16 mouse cellular contexts compared by ENCODE assay signal in genomic region chr17:26008787-26009186, GRCm38 (mm10). TPM values are rescaled to one million over a fixed set of nuclear protein-coding genes. Genes with fewer than 3 reads are reported as not detected.
DNase-seq lines count a peak whose midpoint lies in the region; ATAC-seq and TF ChIP-seq lines count a peak whose summit lies in the region.
"Had no signal": no experiment of that assay in that cellular context is flagged by ENCODE, and none has a peak within 500 bp of the region (broad histone marks: within the 10 kb centered on the region; RNA-seq: fewer than 3 reads in every experiment).

No protein-coding gene starts in this region.

- no peak for TF ChIP-seq EP300 in heart, adult 2 months (IDR thresholded peaks at IDR 0.05; ENCODE audit: insufficient read depth, low read depth, low read length)
- 0 out of 4 replicates have a peak, but pooled peaks of 1 of the 2 experiments have one; percentile 16 for TF ChIP-seq EP300 in MEL (IDR thresholded peaks at IDR 0.05; ENCODE audit: low read depth in 1 of 2, low read length in 2 of 2)

- no peak for TF ChIP-seq RAD21 in MEL (IDR thresholded peaks at IDR 0.05; ENCODE audit: low read depth, low read length)

- 59% methylated on average over 7 of the region's 7 CpGs for WGBS in heart, embryonic 16.5 days
- WGBS in heart, adult 2 months: 45% methylated on average over 7 of the region's 7 CpGs
- 80% methylated on average over 7 of the region's 7 CpGs for WGBS in lung, embryonic 16.5 days
- 90% methylated on average over 7 of the region's 7 CpGs for WGBS in limb, embryonic 10.5 days

- no peaks in the 10 kb centered on the region for H3K9me3 ChIP-seq in heart, embryonic 16.5 days (replicated peaks; ENCODE audit: control insufficient read depth, low read length)
- no peaks in the 10 kb centered on the region for H3K9me3 ChIP-seq in lung, embryonic 16.5 days (ENCODE audit: control insufficient read depth, low read length)
- no peaks in the 10 kb centered on the region for H3K9me3 ChIP-seq in MEL (replicated peaks; ENCODE audit: insufficient read depth, low read length)
- no peaks in the 10 kb centered on the region for H3K9me3 ChIP-seq in limb, embryonic 10.5 days (replicated peaks)
- H3K9me3 ChIP-seq: forebrain, embryonic 12.5 days; intestine, embryonic 15.5 days; limb, embryonic 13.5 days had no signal

- TF ChIP-seq POLR2A in heart, adult 2 months (IDR thresholded peaks at IDR 0.05; ENCODE audit: insufficient read depth, low read depth, low read length): no peak
- no peak for TF ChIP-seq POLR2A in MEL (IDR thresholded peaks at IDR 0.05; ENCODE audit: control insufficient read depth in 1 of 2, insufficient read depth in 1 of 2, low read depth in 1 of 2, low read length in 2 of 2, poor library complexity in 1 of 2)

- no peak overlapping the region for H3K4me2 ChIP-seq in heart, embryonic 16.5 days (ENCODE audit: low read depth, low read length)
- H3K4me2 ChIP-seq in lung, embryonic 16.5 days (ENCODE audit: low read depth, low read length): no peak overlapping the region
- H3K4me2 ChIP-seq: forebrain, embryonic 12.5 days; hindbrain, embryonic 14.5 days; intestine, embryonic 15.5 days; limb, embryonic 13.5 days had no signal

- peak; percentile 42; the same call in 1 of the 2 replicates for ATAC-seq in heart, embryonic 16.5 days (replicated peaks; ENCODE audit: extremely low read depth, insufficient read depth, low FRiP score)
- ATAC-seq in lung, embryonic 16.5 days (ENCODE audit: low read depth): peak; percentile 24; the same call in 1 of the 2 replicates

- no peaks in the 10 kb centered on the region for H3K27me3 ChIP-seq in heart, embryonic 16.5 days (ENCODE audit: control insufficient read depth, insufficient read depth, low read length)
- H3K27me3 ChIP-seq in heart, adult 2 months (ENCODE audit: control insufficient read depth, insufficient read depth, low read length): no peaks in the 10 kb centered on the region
- no peaks in the 10 kb centered on the region for H3K27me3 ChIP-seq in lung, embryonic 16.5 days (ENCODE audit: control insufficient read depth, insufficient read depth, low read depth, low read length)
- no peaks in the 10 kb centered on the region for H3K27me3 ChIP-seq in MEL (ENCODE audit: control insufficient read depth in 1 of 2, insufficient read depth in 2 of 2, low read length in 2 of 2)
- no peaks in the 10 kb centered on the region for H3K27me3 ChIP-seq in limb, embryonic 10.5 days (ENCODE audit: low read depth, poor library complexity, severe bottlenecking)
- H3K27me3 ChIP-seq: forebrain, embryonic 12.5 days; intestine, embryonic 15.5 days; limb, embryonic 13.5 days had no signal

- peaks cover 10% of the 10 kb centered on the region for H3K36me3 ChIP-seq in heart, embryonic 16.5 days (ENCODE audit: control insufficient read depth, insufficient read depth)
- no peaks in the 10 kb centered on the region for H3K36me3 ChIP-seq in heart, adult 2 months (ENCODE audit: control insufficient read depth, insufficient read depth, low read length)
- peaks cover 8% of the 10 kb centered on the region for H3K36me3 ChIP-seq in lung, embryonic 16.5 days (ENCODE audit: control insufficient read depth, insufficient read depth, low read length)
- peaks cover 0 to 29% of the 10 kb centered on the region in 2 experiments; a peak in 2 of 4 replicates for H3K36me3 ChIP-seq in MEL (ENCODE audit: control insufficient read depth in 1 of 2, insufficient read depth in 2 of 2, low read length in 2 of 2)
- peaks cover 79% of the 10 kb centered on the region for H3K36me3 ChIP-seq in limb, embryonic 10.5 days
- H3K36me3 ChIP-seq: intestine, embryonic 15.5 days had no signal

- peaks cover 9% of the 10 kb centered on the region for H3K4me1 ChIP-seq in heart, embryonic 16.5 days (ENCODE audit: control insufficient read depth, insufficient read depth, low read length)
- H3K4me1 ChIP-seq in heart, adult 2 months (ENCODE audit: control insufficient read depth, insufficient read depth, low read length): peaks cover 5% of the 10 kb centered on the region
- H3K4me1 ChIP-seq in lung, embryonic 16.5 days (replicated peaks; ENCODE audit: control insufficient read depth, insufficient read depth, low read length): no peaks in the 10 kb centered on the region; the same call in 1 of the 2 replicates
- peaks cover 4 to 39% of the 10 kb centered on the region in 2 experiments for H3K4me1 ChIP-seq in MEL (ENCODE audit: control insufficient read depth in 1 of 2, insufficient read depth in 2 of 2, low read length in 2 of 2)
- H3K4me1 ChIP-seq in limb, embryonic 10.5 days: peaks cover 13% of the 10 kb centered on the region
- H3K4me1 ChIP-seq: forebrain, embryonic 12.5 days; limb, embryonic 13.5 days had no signal

- H3K9ac ChIP-seq in heart, embryonic 16.5 days (ENCODE audit: low read length): no peak overlapping the region
- H3K9ac ChIP-seq in heart, adult 2 months (ENCODE audit: low read depth, low read length): no peak overlapping the region
- no peak overlapping the region for H3K9ac ChIP-seq in lung, embryonic 16.5 days (ENCODE audit: low read length)
- no peak overlapping the region; the same call in 1 of the 2 replicates for H3K9ac ChIP-seq in MEL (ENCODE audit: control insufficient read depth, low read depth, low read length, poor library complexity, severe bottlenecking)
- H3K9ac ChIP-seq: forebrain, embryonic 12.5 days; hindbrain, embryonic 14.5 days; intestine, embryonic 15.5 days; limb, embryonic 13.5 days had no signal

- intact Hi-C loops in gastrocnemius, adult 2 months (cut with DNase I): no loop called here
- intact Hi-C loops in heart, adult 2 months (cut with DNase I): loop anchor here (1.0 to 2.0 kb wide), 2 partner anchors 26 to 114 kb away; no protein-coding TSS in a partner anchor

- no peak for TF ChIP-seq CTCF in gastrocnemius, adult 2 months (IDR thresholded peaks at IDR 0.05)
- TF ChIP-seq CTCF in heart, adult 2 months (IDR thresholded peaks at IDR 0.05): no peak
- no peak for TF ChIP-seq CTCF in MEL (IDR thresholded peaks at IDR 0.05 in 2 of 3, conservative IDR thresholded peaks at IDR 0.05 in 1 of 3; ENCODE audit: control insufficient read depth in 1 of 3, insufficient read depth in 1 of 3, low read depth in 2 of 3, low read length in 3 of 3, poor library complexity in 1 of 3, severe bottlenecking in 1 of 3)

- peak overlapping the region; percentile 38; the same call in 1 of the 2 replicates for H3K27ac ChIP-seq in gastrocnemius, adult 2 months
- H3K27ac ChIP-seq in heart, embryonic 16.5 days (ENCODE audit: low read length): peak overlapping the region; percentile 17; the same call in 1 of the 2 replicates
- no peak overlapping the region for H3K27ac ChIP-seq in heart, adult 2 months
- peak overlapping the region; percentile 69 for H3K27ac ChIP-seq in lung, embryonic 16.5 days (ENCODE audit: low read length)
- 0 out of 2 replicates have a peak overlapping the region, but pooled peaks have one; percentile 14 for H3K27ac ChIP-seq in MEL (ENCODE audit: control insufficient read depth, low read depth, low read length)
- no peak overlapping the region for H3K27ac ChIP-seq in limb, embryonic 10.5 days
- H3K27ac ChIP-seq: forebrain, embryonic 12.5 days; hindbrain, embryonic 14.5 days; intestine, embryonic 15.5 days; limb, embryonic 13.5 days had no signal

- no peak for DNase-seq in gastrocnemius, adult 2 months
- no peak for DNase-seq in gastrocnemius, postnatal 10 days
- DNase-seq in heart, adult 2 months: no peak
- DNase-seq in lung, postnatal 14 days: no peak
- peak; percentile 25 for DNase-seq in MEL (ENCODE audit: low read depth, low spot score)
- DNase-seq in limb, embryonic 10.5 days (ENCODE audit: low spot score): no peak

- no peak overlapping the region for H3K4me3 ChIP-seq in gastrocnemius, adult 2 months
- no peak overlapping the region for H3K4me3 ChIP-seq in heart, embryonic 16.5 days (ENCODE audit: low read length)
- no peak overlapping the region for H3K4me3 ChIP-seq in heart, adult 2 months
- H3K4me3 ChIP-seq in lung, embryonic 16.5 days (ENCODE audit: low read length): no peak overlapping the region
- no peak overlapping the region for H3K4me3 ChIP-seq in MEL (ENCODE audit: control insufficient read depth in 1 of 2, insufficient read depth in 1 of 2, low read depth in 2 of 2, low read length in 2 of 2)
- no peak overlapping the region for H3K4me3 ChIP-seq in limb, embryonic 10.5 days
- H3K4me3 ChIP-seq: forebrain, embryonic 12.5 days; intestine, embryonic 15.5 days; limb, embryonic 13.5 days had no signal

- no peaks in the 10 kb centered on the region for H3K79me2 ChIP-seq in heart, adult 2 months (replicated peaks; ENCODE audit: control insufficient read depth, insufficient read depth, low read length)
- H3K79me2 ChIP-seq in MEL (ENCODE audit: control insufficient read depth, insufficient read depth, low read length, poor library complexity): no peaks in the 10 kb centered on the region

TF ChIP-seq in MEL, 35 proteins besides CTCF, POLR2A, EP300 and RAD21:
- peak; percentile 63 for TF ChIP-seq TAL1 (IDR thresholded peaks at IDR 0.05; ENCODE audit: low read length)
- TF ChIP-seq BHLHE40 (IDR thresholded peaks at IDR 0.05; ENCODE audit: borderline replicate concordance, low read depth, low read length): no peak
TF ChIP-seq in MEL: peak in this region for 1.

RNA-seq across cellular contexts. Expression of gene Capn15, which starts 23.2 kb away (rescaled TPM):
- total RNA-seq in gastrocnemius, adult 2 months (2021): 1 to 10 TPM; 6.0 to 9.4 TPM
- total RNA-seq in gastrocnemius, postnatal 10 days (2021): 1 to 10 TPM; 6.7 to 8.6 TPM
- 12.0 and 14.5 TPM in 2 replicates for polyA plus RNA-seq in heart, embryonic 16.5 days (2015; fragmentation: Nextera tagmentation; extraction: Ambion mirVana)
- 1 to 10 TPM; 6.1 to 7.4 TPM for total RNA-seq in heart, adult 2 months (2021)
- polyA plus RNA-seq in heart, adult 2 months (2012; rRNA removed): 15.1 and 15.5 TPM in 2 replicates
- polyA plus RNA-seq in lung, embryonic 16.5 days (2015; fragmentation: Nextera tagmentation; extraction: Ambion mirVana): 21.1 TPM in 2 replicates
- total RNA-seq in MEL (2012; rRNA removed): 5.6 and 6.2 TPM in 2 replicates
- polyA plus RNA-seq in MEL (2012; ENCODE audit: insufficient read depth in 1 of 2, insufficient read length in 2 of 2, low read depth in 1 of 2, low replicate concordance in 2 of 2, missing spikeins in 1 of 2): 10 to 100 TPM in 1 of 2 experiments, not detected in 1; 16.2 TPM
- 38.7 and 38.9 TPM in 2 replicates for polyA plus RNA-seq in limb, embryonic 10.5 days (2016; fragmentation: Nextera tagmentation; extraction: Ambion mirVana)

RNA-seq across cellular contexts. Expression of gene A930017K11Rik, which starts 56.4 kb away (rescaled TPM):
- not detected for total RNA-seq in gastrocnemius, adult 2 months (2021)
- not detected for total RNA-seq in gastrocnemius, postnatal 10 days (2021)
- polyA plus RNA-seq in heart, embryonic 16.5 days (2015; fragmentation: Nextera tagmentation; extraction: Ambion mirVana): 0.11 TPM in 1 of 2 replicates, not detected in the other
- total RNA-seq in heart, adult 2 months (2021): under 1 TPM; 0.27 to 0.37 TPM
- polyA plus RNA-seq in heart, adult 2 months (2012; rRNA removed): 0.44 and 0.61 TPM in 2 replicates
- polyA plus RNA-seq in lung, embryonic 16.5 days (2015; fragmentation: Nextera tagmentation; extraction: Ambion mirVana): 0.08 and 0.16 TPM in 2 replicates
- not detected in 2 replicates for total RNA-seq in MEL (2012; rRNA removed)
- not detected for polyA plus RNA-seq in MEL (2012; ENCODE audit: insufficient read depth in 1 of 2, insufficient read length in 2 of 2, low read depth in 1 of 2, low replicate concordance in 2 of 2, missing spikeins in 1 of 2)
- polyA plus RNA-seq in limb, embryonic 10.5 days (2016; fragmentation: Nextera tagmentation; extraction: Ambion mirVana): 0.08 and 0.20 TPM in 2 replicates
- total RNA-seq: adrenal gland, adult 8-10 months; granulocyte monocyte progenitor cell, adult 5-6 weeks; layer of hippocampus, postnatal 10 days had no signal
- polyA plus RNA-seq: thymus, postnatal 0 days had no signal

Comparison
In these comparisons a context has a peak if more than half of its experiments do, and no peak if none do; other contexts are left out.
1. H3K27ac ChIP-seq: peak in gastrocnemius, adult 2 months (single experiment), heart, embryonic 16.5 days (single experiment), lung, embryonic 16.5 days (single experiment) and MEL (single experiment); none in heart, adult 2 months (single experiment) and limb, embryonic 10.5 days (single experiment).